8 mouse cellular contexts compared by ENCODE assay signal in the genomic region with DNA sequence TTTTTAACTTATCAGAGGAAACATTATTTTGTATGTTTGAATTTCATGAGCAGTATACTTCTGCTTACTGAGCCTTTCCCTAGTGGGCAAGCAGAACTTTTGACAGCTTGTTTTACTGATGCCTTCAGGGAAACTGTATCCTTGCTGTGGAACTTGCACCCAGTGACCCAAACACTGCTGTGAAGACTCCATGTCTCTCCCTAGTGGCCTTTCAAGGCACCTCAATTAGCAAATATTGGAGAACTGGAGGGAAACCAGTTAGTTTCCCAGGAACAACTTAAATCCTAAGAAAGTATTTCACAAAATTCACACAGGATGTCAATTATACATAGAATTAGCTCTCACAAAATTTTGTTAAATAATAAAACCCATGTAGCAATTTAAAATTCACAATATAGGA. TPM values are rescaled to one million over a fixed set of nuclear protein-coding genes. Genes with fewer than 3 reads are reported as not detected.
DNase-seq lines count a peak whose midpoint lies in the region; ATAC-seq and TF ChIP-seq lines count a peak whose summit lies in the region.

No protein-coding gene starts in this region.

- no peak for TF ChIP-seq POLR2A in cerebellum, adult 2 months (IDR thresholded peaks at IDR 0.05; ENCODE audit: borderline replicate concordance, insufficient read depth, low read length)

- CTCF ChIA-PET in Patski (lab: Charles Lee): interaction anchor here (1.1 to 3.3 kb wide), 5 partner anchors 8 to 195 kb away, joined by 3 to 9 read pairs (median 3); no protein-coding TSS in a partner anchor

- peak; percentile 35; the same call in 1 of the 2 replicates for TF ChIP-seq CTCF in cerebellum, adult 2 months (IDR thresholded peaks at IDR 0.05; ENCODE audit: borderline replicate concordance, insufficient read depth, low read depth, low read length)
- TF ChIP-seq CTCF in layer of hippocampus, adult 2 months (conservative IDR thresholded peaks at IDR 0.05): peak; percentile 70
- peak; percentile 69 for TF ChIP-seq CTCF in Patski (IDR thresholded peaks at IDR 0.05)

- peak in 1 of 2 experiments; percentile 11 for DNase-seq in cerebellum, adult 2 months
- no peak for DNase-seq in cerebellum, adult 8-10 months
- DNase-seq in layer of hippocampus, adult 2 months (ENCODE audit: low spot score in 2 of 2): no peak
- no peak for DNase-seq in layer of hippocampus, adult 18-20 months (ENCODE audit: low spot score in 2 of 2)
- no peak for DNase-seq in Patski (ENCODE audit: low read depth, low spot score)
- peak; percentile 10 for DNase-seq in kidney, postnatal 10 days
- DNase-seq in left cerebral cortex, postnatal 10 days (ENCODE audit: extremely low spot score in 1 of 2, low spot score in 2 of 2): no peak
- no peak for DNase-seq in cerebellum, adult 9-11 months

- H3K4me3 ChIP-seq in cerebellum, adult 2 months (replicated peaks; ENCODE audit: insufficient read depth, low read depth, low read length): no peak overlapping the region
- H3K4me3 ChIP-seq in layer of hippocampus, adult 2 months: no peak overlapping the region

- no peak overlapping the region for H3K27ac ChIP-seq in cerebellum, adult 2 months (ENCODE audit: insufficient read depth, low read length)
- H3K27ac ChIP-seq in layer of hippocampus, adult 2 months: no peak overlapping the region

- in situ Hi-C loops in Patski (cut with MboI; ENCODE audit: low pct_unique_long_range_greater_than_20kb): loop anchor here (5.0 to 10.0 kb wide), 2 partner anchors 77 to 415 kb away; no protein-coding TSS in a partner anchor

- intact Hi-C loops in left cerebral cortex, postnatal 10 days (cut with DNase I): loop anchor here (10.0 kb wide), 1 partner anchor 405 kb away; no protein-coding TSS in a partner anchor

- POLR2A ChIA-PET in Patski (lab: Charles Lee): no interaction called here

- H3K4me1 ChIP-seq in cerebellum, adult 2 months (ENCODE audit: control insufficient read depth, insufficient read depth, low read length): no peaks in the 10 kb centered on the region

- no peaks in the 10 kb centered on the region for H3K27me3 ChIP-seq in cerebellum, adult 2 months (ENCODE audit: control insufficient read depth, insufficient read depth, low read length)
- peaks cover 11% of the 10 kb centered on the region for H3K27me3 ChIP-seq in Patski

- no peak for ATAC-seq in Patski

RNA-seq across cellular contexts. Expression of a gene that starts 2.2 kb away (rescaled TPM):
- polyA plus RNA-seq in cerebellum, adult 2 months (2012; rRNA removed): 4.4 and 4.9 TPM in 2 replicates
- total RNA-seq in layer of hippocampus, adult 2 months (2021): 1 to 10 TPM; 2.3 to 3.4 TPM
- total RNA-seq in layer of hippocampus, adult 18-20 months (2021): 1 to 10 TPM; 1.7 to 2.4 TPM
- 8.2 TPM for polyA plus RNA-seq in Patski (2021)
- total RNA-seq in left cerebral cortex, postnatal 10 days (2021): 1 to 10 TPM; 3.5 to 4.1 TPM
